Mouse (Mus musculus): ENCODE data around the gene Hinfp. TPM values are rescaled to one million over a fixed set of nuclear protein-coding genes. Genes with fewer than 3 reads are reported as not detected.
"Not testable (repeated sequence)": the region's sequence is repeated elsewhere in the genome, so short reads cannot be mapped to it uniquely, and the experiment has no call there.

The Hinfp gene
- polyA plus RNA-seq, 1 experiment from 2014 or later, result 21.7 TPM

- ATAC-seq (ENCODE audit: borderline replicate concordance, extremely low read depth, low FRiP score, low TSS enrichment), result no peak
- H3K9ac ChIP-seq, result 0 out of 2 replicates have a peak overlapping the region, but pooled peaks have one; percentile 11
- no peak overlapping the region for H3K4me3 ChIP-seq
Observed at GRCm38 (mm10) chr9:44342173-44342572, 36.7 kb upstream of the Hinfp start.

GRCm38 (mm10) chr9:44341487-44341886 lies 36.0 kb upstream of the Hinfp start:
- no peak overlapping the region for H3K9ac ChIP-seq
- no peak for ATAC-seq (ENCODE audit: borderline replicate concordance, extremely low read depth, low FRiP score, low TSS enrichment)
- no peak overlapping the region for H3K4me3 ChIP-seq
- H3K27me3 ChIP-seq, result no peaks in the 10 kb centered on the region
- no peak overlapping the region for H3K4me2 ChIP-seq
- H3K4me1 ChIP-seq, result peaks cover 33% of the 10 kb centered on the region
- 84% methylated on average over 5 of the region's 5 CpGs for WGBS
- no peaks in the 10 kb centered on the region for H3K9me3 ChIP-seq
- peaks cover 37% of the 10 kb centered on the region for H3K36me3 ChIP-seq
- no peak overlapping the region for H3K27ac ChIP-seq

More at GRCm38 (mm10) chr9:44342173-44342572, 36.7 kb upstream of the Hinfp start:
- no peaks in the 10 kb centered on the region for H3K27me3 ChIP-seq
- H3K36me3 ChIP-seq, result peaks cover 35% of the 10 kb centered on the region
- H3K4me1 ChIP-seq, result peaks cover 26% of the 10 kb centered on the region
- 57% methylated on average over 3 of the region's 3 CpGs for WGBS
- no peak overlapping the region for H3K27ac ChIP-seq
- H3K9me3 ChIP-seq, result no peaks in the 10 kb centered on the region
- H3K4me2 ChIP-seq, result peak overlapping the region; percentile 75; the same call in 1 of the 2 replicates

- 75% methylated on average over 5 of the region's 5 CpGs for WGBS
- no peak overlapping the region for H3K4me2 ChIP-seq
- peaks cover 31% of the 10 kb centered on the region for H3K4me1 ChIP-seq
- H3K36me3 ChIP-seq, result peaks cover 34% of the 10 kb centered on the region
- no peaks in the 10 kb centered on the region for H3K27me3 ChIP-seq
- H3K27ac ChIP-seq, result no peak overlapping the region
- no peak for ATAC-seq (ENCODE audit: borderline replicate concordance, extremely low read depth, low FRiP score, low TSS enrichment)
- no peak overlapping the region for H3K9ac ChIP-seq
- no peaks in the 10 kb centered on the region for H3K9me3 ChIP-seq
- H3K4me3 ChIP-seq, result no peak overlapping the region
Observed at GRCm38 (mm10) chr9:44338574-44338973, 33.1 kb upstream of the Hinfp start.

- Histone ChIP-seq H3K36me3 (peaks cover 43% of the 10 kb centered on the region), H3K4me3 (peak overlapping the region; percentile 75), H3K27me3 (no peaks in the 10 kb centered on the region), H3K4me2 (peak overlapping the region; percentile 67), H3K9me3 (no peaks in the 10 kb centered on the region), H3K4me1 (peaks cover 24% of the 10 kb centered on the region), H3K27ac (0 out of 2 replicates have a peak overlapping the region, but pooled peaks have one; percentile 23), H3K9ac (peak overlapping the region; percentile 98)
- no peak for ATAC-seq (ENCODE audit: borderline replicate concordance, extremely low read depth, low FRiP score, low TSS enrichment)
- WGBS, result 64% methylated on average over 9 of the region's 9 CpGs
Observed at GRCm38 (mm10) chr9:44337436-44338169, 32.1 kb upstream of the Hinfp start.

- ATAC-seq (ENCODE audit: borderline replicate concordance, extremely low read depth, low FRiP score, low TSS enrichment), result no peak
- Histone ChIP-seq H3K27ac (no peak overlapping the region), H3K4me1 (peaks cover 18% of the 10 kb centered on the region), H3K4me3 (peak overlapping the region; percentile 75), H3K9ac (peak overlapping the region; percentile 98), H3K9me3 (no peaks in the 10 kb centered on the region), H3K36me3 (peaks cover 47% of the 10 kb centered on the region), H3K27me3 (no peaks in the 10 kb centered on the region), H3K4me2 (peak overlapping the region; percentile 67)
- 47% methylated on average over 3 of the region's 3 CpGs for WGBS
Observed at GRCm38 (mm10) chr9:44336964-44337363, 31.5 kb upstream of the Hinfp start.

GRCm38 (mm10) chr9:44336513-44336912 lies 31.0 kb upstream of the Hinfp start:
- Histone ChIP-seq H3K4me1 (peaks cover 18% of the 10 kb centered on the region), H3K9ac (peak overlapping the region; percentile 98), H3K36me3 (peaks cover 52% of the 10 kb centered on the region), H3K4me2 (peak overlapping the region; percentile 67), H3K4me3 (peak overlapping the region; percentile 75)
- not testable (repeated sequence) for ATAC-seq (ENCODE audit: borderline replicate concordance, extremely low read depth, low FRiP score, low TSS enrichment); H3K27me3 ChIP-seq; H3K9me3 ChIP-seq; H3K27ac ChIP-seq
- WGBS, result 26% methylated on average over 4 of the region's 4 CpGs

GRCm38 (mm10) chr9:44336093-44336406 lies 30.6 kb upstream of the Hinfp start:
- H3K4me3 ChIP-seq, result peak overlapping the region; percentile 75
- H3K36me3 ChIP-seq, result peaks cover 57% of the 10 kb centered on the region

GRCm38 (mm10) chr9:44335331-44336092 lies 30.0 kb upstream of the Hinfp start:
- peaks cover 61% of the 10 kb centered on the region for H3K36me3 ChIP-seq
- WGBS, result under 1% methylated on average over 50 of the region's 50 CpGs
- H3K4me1 ChIP-seq, result peaks cover 18% of the 10 kb centered on the region
- peak overlapping the region; percentile 75 for H3K4me3 ChIP-seq
- ATAC-seq (ENCODE audit: borderline replicate concordance, extremely low read depth, low FRiP score, low TSS enrichment), result no peak
- no peaks in the 10 kb centered on the region for H3K27me3 ChIP-seq
- peak overlapping the region; percentile 99 for H3K27ac ChIP-seq
- H3K4me2 ChIP-seq, result peak overlapping the region; percentile 67
- no peaks in the 10 kb centered on the region for H3K9me3 ChIP-seq
- H3K9ac ChIP-seq, result peak overlapping the region; percentile 98

More at GRCm38 (mm10) chr9:44336093-44336406, 30.6 kb upstream of the Hinfp start:
- 1% methylated on average over 5 of the region's 5 CpGs for WGBS
- Histone ChIP-seq H3K9ac (peak overlapping the region; percentile 98), H3K4me1 (peaks cover 18% of the 10 kb centered on the region), H3K27me3 (no peaks in the 10 kb centered on the region), H3K27ac (peak overlapping the region; percentile 99), H3K9me3 (no peaks in the 10 kb centered on the region), H3K4me2 (peak overlapping the region; percentile 67)
- no peak for ATAC-seq (ENCODE audit: borderline replicate concordance, extremely low read depth, low FRiP score, low TSS enrichment)

- H3K27me3 ChIP-seq, result no peaks in the 10 kb centered on the region
- peak within 1 kb of the TSS; percentile 99 for H3K27ac ChIP-seq
- ATAC-seq (ENCODE audit: borderline replicate concordance, extremely low read depth, low FRiP score, low TSS enrichment), result peak; percentile 95
- H3K4me1 ChIP-seq, result peaks cover 18% of the 10 kb centered on the region
- peak within 1 kb of the TSS; percentile 98 for H3K9ac ChIP-seq
- H3K36me3 ChIP-seq, result peaks cover 69% of the 10 kb centered on the region
- H3K9me3 ChIP-seq, result no peaks in the 10 kb centered on the region
- WGBS, result under 1% methylated on average over 91 of the region's 91 CpGs
- peak within 1 kb of the TSS; percentile 67 for H3K4me2 ChIP-seq
- peak within 1 kb of the TSS; percentile 75 for H3K4me3 ChIP-seq
Observed at GRCm38 (mm10) chr9:44334396-44335330, 29.2 kb upstream of the Hinfp start, which contains the start of gene H2afx. TSS of gene H2afx (plus strand) at chr9:44334694.

GRCm38 (mm10) chr9:44332918-44333638 lies 27.6 kb upstream of the Hinfp start:
- no peak overlapping the region for H3K4me2 ChIP-seq
- H3K9ac ChIP-seq, result no peak overlapping the region
- no peak overlapping the region for H3K4me3 ChIP-seq
- no peaks in the 10 kb centered on the region for H3K27me3 ChIP-seq
- WGBS, result 93% methylated on average over 13 of the region's 13 CpGs
- ATAC-seq (ENCODE audit: borderline replicate concordance, extremely low read depth, low FRiP score, low TSS enrichment), result no peak
- no peak overlapping the region for H3K27ac ChIP-seq
- H3K4me1 ChIP-seq, result peaks cover 19% of the 10 kb centered on the region
- no peaks in the 10 kb centered on the region for H3K9me3 ChIP-seq
- peaks cover 65% of the 10 kb centered on the region for H3K36me3 ChIP-seq

GRCm38 (mm10) chr9:44330736-44331135 lies 25.3 kb upstream of the Hinfp start:
- Histone ChIP-seq H3K9ac (no peak overlapping the region), H3K27me3 (no peaks in the 10 kb centered on the region), H3K27ac (no peak overlapping the region), H3K4me3 (no peak overlapping the region), H3K4me1 (peaks cover 5% of the 10 kb centered on the region), H3K36me3 (peaks cover 48% of the 10 kb centered on the region), H3K9me3 (no peaks in the 10 kb centered on the region), H3K4me2 (no peak overlapping the region)
- no peak for ATAC-seq (ENCODE audit: borderline replicate concordance, extremely low read depth, low FRiP score, low TSS enrichment)
- WGBS, result 95% methylated on average over 6 of the region's 6 CpGs

Data from lung, embryonic 15.5 days (tissue).